Mouse (Mus musculus): Measurements from ENCODE around the gene Gm20695. TPM values are rescaled to one million over a fixed set of nuclear protein-coding genes. Genes with fewer than 3 reads are reported as not detected.

Gene Gm20695
- polyA plus RNA-seq, 1 experiment, result 0.69 TPM

DNA sequence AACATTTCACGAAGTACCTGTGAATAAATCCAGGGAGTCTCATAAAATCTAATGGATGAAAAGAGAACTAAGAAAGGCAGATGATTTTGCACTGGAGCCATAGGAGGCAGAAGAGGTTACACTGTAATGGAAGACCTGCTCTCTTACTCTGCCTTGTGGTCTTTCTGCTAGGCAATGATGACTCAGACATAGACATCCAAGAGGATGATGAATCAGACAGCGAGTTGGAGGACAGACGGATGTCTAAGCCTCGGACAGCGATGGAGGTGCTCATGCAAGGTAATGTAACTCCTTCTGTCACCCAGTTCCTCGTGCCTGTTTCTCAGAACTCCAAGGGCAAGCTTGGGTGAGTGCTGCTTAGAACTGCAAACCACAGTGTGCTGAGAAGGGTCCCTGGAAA, 49.1 kb downstream of the Gm20695 start:
- 94% methylated on average over 6 of the region's 6 CpGs for WGBS
- no peak for DNase-seq
- TF ChIP-seq CTCF (IDR thresholded peaks at IDR 0.05; ENCODE audit: borderline replicate concordance, insufficient read depth, low read depth, low read length) (no peak), POLR2A (IDR thresholded peaks at IDR 0.05; ENCODE audit: borderline replicate concordance, insufficient read depth, low read length) (no peak)
- H3K4me1 ChIP-seq (ENCODE audit: control insufficient read depth, insufficient read depth, low read length), result no peaks in the 10 kb centered on the region
- H3K27ac ChIP-seq (ENCODE audit: insufficient read depth, low read length), result no peak overlapping the region
- H3K4me3 ChIP-seq (replicated peaks; ENCODE audit: insufficient read depth, low read depth, low read length), result no peak overlapping the region
- H3K27me3 ChIP-seq (ENCODE audit: control insufficient read depth, insufficient read depth, low read length), result no peaks in the 10 kb centered on the region

DNA sequence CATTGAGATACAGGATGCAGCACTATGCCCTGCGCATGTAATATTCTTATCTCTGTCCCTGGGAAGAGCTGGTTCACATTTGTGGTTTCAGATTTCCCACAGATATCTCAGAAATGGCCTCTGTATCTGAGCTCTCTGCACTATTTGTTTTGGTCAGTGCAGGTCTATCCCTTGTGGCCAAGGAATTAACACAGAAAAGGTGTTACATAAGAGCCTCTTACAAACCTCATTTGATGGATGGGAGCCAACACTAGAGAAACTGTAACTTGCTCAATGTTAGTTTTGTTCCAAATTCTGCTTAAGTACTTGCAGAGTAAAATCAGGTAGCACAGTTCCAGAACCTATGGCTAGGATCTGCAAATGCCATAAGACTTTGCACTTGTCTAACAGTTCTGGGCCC, 49.6 kb downstream of the Gm20695 start:
- no peak overlapping the region for H3K4me3 ChIP-seq (replicated peaks; ENCODE audit: insufficient read depth, low read depth, low read length)
- TF ChIP-seq CTCF (IDR thresholded peaks at IDR 0.05; ENCODE audit: borderline replicate concordance, insufficient read depth, low read depth, low read length), result no peak
- TF ChIP-seq POLR2A (IDR thresholded peaks at IDR 0.05; ENCODE audit: borderline replicate concordance, insufficient read depth, low read length), result no peak
- WGBS, result 95% methylated on average over 1 of the region's 1 CpGs
- H3K27me3 ChIP-seq (ENCODE audit: control insufficient read depth, insufficient read depth, low read length), result no peaks in the 10 kb centered on the region
- no peaks in the 10 kb centered on the region for H3K4me1 ChIP-seq (ENCODE audit: control insufficient read depth, insufficient read depth, low read length)
- H3K27ac ChIP-seq (ENCODE audit: insufficient read depth, low read length), result no peak overlapping the region
- no peak for DNase-seq

DNA sequence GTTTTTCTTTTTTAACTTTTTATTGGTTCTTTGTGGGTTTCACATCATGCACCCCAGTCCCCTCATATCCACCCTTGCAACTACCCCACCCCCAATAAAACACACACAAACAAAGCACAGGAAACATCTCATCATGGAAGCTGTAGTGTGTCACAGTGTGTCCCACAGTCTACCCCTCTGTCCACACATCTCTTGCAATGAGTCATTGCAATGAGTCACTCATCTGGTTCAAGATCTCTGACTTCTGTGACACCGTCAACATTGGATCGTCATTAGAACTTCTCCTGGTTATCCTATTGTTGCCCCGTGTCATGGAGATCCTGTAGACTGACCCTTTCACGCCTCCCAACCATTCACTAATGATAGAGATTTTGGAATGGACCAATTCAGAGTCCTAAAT, 50.3 kb downstream of the Gm20695 start:
- no peak overlapping the region for H3K27ac ChIP-seq (ENCODE audit: insufficient read depth, low read length)
- no peaks in the 10 kb centered on the region for H3K4me1 ChIP-seq (ENCODE audit: control insufficient read depth, insufficient read depth, low read length)
- no peaks in the 10 kb centered on the region for H3K27me3 ChIP-seq (ENCODE audit: control insufficient read depth, insufficient read depth, low read length)
- no peak overlapping the region for H3K4me3 ChIP-seq (replicated peaks; ENCODE audit: insufficient read depth, low read depth, low read length)
- 91% methylated on average over 4 of the region's 4 CpGs for WGBS
- TF ChIP-seq CTCF (IDR thresholded peaks at IDR 0.05; ENCODE audit: borderline replicate concordance, insufficient read depth, low read depth, low read length), result no peak
- TF ChIP-seq POLR2A (IDR thresholded peaks at IDR 0.05; ENCODE audit: borderline replicate concordance, insufficient read depth, low read length), result no peak
- DNase-seq, result no peak

DNA sequence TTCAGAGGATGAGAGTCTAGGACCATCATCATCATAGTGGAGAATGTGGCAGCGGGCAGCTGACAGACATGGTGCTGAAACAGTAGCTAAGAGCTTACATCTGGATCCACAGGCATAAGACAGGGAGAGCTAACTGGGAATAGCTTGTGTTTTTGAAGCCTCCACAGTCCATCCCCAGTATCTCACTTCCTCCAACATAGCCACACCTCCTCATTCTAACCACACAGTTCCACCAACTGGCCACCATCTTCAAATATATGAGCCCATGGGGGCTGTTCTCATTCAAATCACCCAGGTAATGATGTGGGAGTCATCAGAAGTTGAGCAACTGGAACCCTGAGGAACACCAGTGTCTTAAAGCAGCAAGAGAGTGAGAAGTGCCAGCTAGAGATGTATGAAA, 66.7 kb downstream of the Gm20695 start:
- DNase-seq, result no peak
- no peaks in the 10 kb centered on the region for H3K27me3 ChIP-seq (ENCODE audit: control insufficient read depth, insufficient read depth, low read length)
- no peak overlapping the region for H3K4me3 ChIP-seq (replicated peaks; ENCODE audit: insufficient read depth, low read depth, low read length)
- WGBS, result 100% methylated on average over 1 of the region's 1 CpGs
- H3K27ac ChIP-seq (ENCODE audit: insufficient read depth, low read length), result no peak overlapping the region
- TF ChIP-seq POLR2A (IDR thresholded peaks at IDR 0.05; ENCODE audit: borderline replicate concordance, insufficient read depth, low read length) (no peak), CTCF (IDR thresholded peaks at IDR 0.05; ENCODE audit: borderline replicate concordance, insufficient read depth, low read depth, low read length) (no peak)
- peaks cover 1% of the 10 kb centered on the region; the same call in 1 of the 2 replicates for H3K4me1 ChIP-seq (ENCODE audit: control insufficient read depth, insufficient read depth, low read length)

DNA sequence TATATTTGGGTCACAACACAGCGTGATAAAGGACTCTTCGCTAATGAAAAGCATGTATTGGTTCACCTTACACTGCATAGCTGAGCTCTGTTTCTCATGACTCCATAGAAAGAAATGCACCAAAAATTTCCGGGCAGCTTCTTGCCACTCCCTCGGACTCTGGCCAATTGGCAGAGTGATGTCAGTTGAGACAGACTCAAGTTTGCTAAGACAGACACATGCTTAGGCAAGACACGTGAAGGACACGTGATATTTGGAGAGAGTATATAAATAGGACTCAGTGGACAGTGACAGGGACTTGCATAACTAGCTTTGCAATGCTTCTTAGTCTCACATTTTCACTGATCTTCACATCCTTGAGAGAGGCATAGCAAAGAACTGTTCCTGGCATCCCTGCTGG, 71.9 kb downstream of the Gm20695 start:
- TF ChIP-seq CTCF (IDR thresholded peaks at IDR 0.05; ENCODE audit: borderline replicate concordance, insufficient read depth, low read depth, low read length), result no peak
- TF ChIP-seq POLR2A (IDR thresholded peaks at IDR 0.05; ENCODE audit: borderline replicate concordance, insufficient read depth, low read length), result no peak
- peak; percentile 64 to 76 for DNase-seq
- Histone ChIP-seq H3K4me1 (ENCODE audit: control insufficient read depth, insufficient read depth, low read length) (peaks cover 11% of the 10 kb centered on the region; the same call in 1 of the 2 replicates), H3K4me3 (replicated peaks; ENCODE audit: insufficient read depth, low read depth, low read length) (no peak overlapping the region), H3K27ac (ENCODE audit: insufficient read depth, low read length) (0 out of 2 replicates have a peak overlapping the region, but pooled peaks have one; percentile 19), H3K27me3 (ENCODE audit: control insufficient read depth, insufficient read depth, low read length) (no peaks in the 10 kb centered on the region)
- WGBS, result 27% methylated on average over 6 of the region's 6 CpGs

DNA sequence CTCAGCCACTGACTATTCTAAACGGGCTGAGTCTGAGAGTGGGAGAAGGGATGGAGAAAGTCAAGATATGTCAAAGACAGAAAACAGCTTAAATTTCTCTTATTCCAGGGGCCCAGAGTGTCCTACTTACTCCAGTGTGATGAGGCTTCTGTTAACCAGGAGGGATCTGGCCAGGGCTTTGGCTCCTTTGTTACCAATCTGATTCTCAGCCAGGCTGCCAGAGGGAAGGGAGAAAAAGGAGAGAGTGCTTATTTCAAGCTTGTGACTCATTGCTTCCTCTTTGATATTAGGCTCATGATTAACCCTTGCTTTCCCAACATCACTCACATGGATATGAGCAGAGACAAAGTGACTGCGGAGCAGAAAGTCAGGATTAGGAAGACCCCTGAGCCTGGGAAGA, 74.8 kb downstream of the Gm20695 start:
- Histone ChIP-seq H3K4me3 (replicated peaks; ENCODE audit: insufficient read depth, low read depth, low read length) (no peak overlapping the region), H3K4me1 (ENCODE audit: control insufficient read depth, insufficient read depth, low read length) (peaks cover 11% of the 10 kb centered on the region), H3K27me3 (ENCODE audit: control insufficient read depth, insufficient read depth, low read length) (no peaks in the 10 kb centered on the region), H3K27ac (ENCODE audit: insufficient read depth, low read length) (peak overlapping the region; percentile 15; the same call in 1 of the 2 replicates)
- WGBS, result 47% methylated on average over 2 of the region's 2 CpGs
- no peak for TF ChIP-seq POLR2A (IDR thresholded peaks at IDR 0.05; ENCODE audit: borderline replicate concordance, insufficient read depth, low read length)
- no peak for TF ChIP-seq CTCF (IDR thresholded peaks at IDR 0.05; ENCODE audit: borderline replicate concordance, insufficient read depth, low read depth, low read length)
- DNase-seq, result peak; percentile 60 to 84

DNA sequence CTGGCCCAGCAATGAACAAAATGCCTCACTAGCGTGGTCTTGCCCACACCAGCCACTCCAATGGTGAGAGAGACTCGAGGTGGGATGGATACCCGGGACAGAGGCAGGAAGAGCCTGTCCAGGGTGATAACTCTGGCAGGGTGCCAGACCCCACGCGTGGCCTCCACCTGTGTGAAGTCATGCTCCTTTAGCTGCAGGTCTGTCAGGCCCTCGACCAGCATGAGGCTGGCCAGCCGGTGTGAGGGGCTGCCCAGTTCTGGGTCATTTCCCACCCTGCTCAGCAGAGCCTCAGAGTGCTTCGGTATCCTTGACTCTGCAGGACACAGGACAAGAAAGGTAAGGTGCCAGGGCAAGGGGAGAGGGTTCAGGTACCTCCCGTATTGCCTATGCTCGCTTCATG, 80.5 kb downstream of the Gm20695 start:
- peaks cover 11% of the 10 kb centered on the region for H3K4me1 ChIP-seq (ENCODE audit: control insufficient read depth, insufficient read depth, low read length)
- WGBS, result 23% methylated on average over 10 of the region's 10 CpGs
- H3K4me3 ChIP-seq (replicated peaks; ENCODE audit: insufficient read depth, low read depth, low read length), result no peak overlapping the region
- DNase-seq, result peak; percentile 44
- no peak overlapping the region for H3K27ac ChIP-seq (ENCODE audit: insufficient read depth, low read length)
- TF ChIP-seq CTCF (IDR thresholded peaks at IDR 0.05; ENCODE audit: borderline replicate concordance, insufficient read depth, low read depth, low read length) (no peak), POLR2A (IDR thresholded peaks at IDR 0.05; ENCODE audit: borderline replicate concordance, insufficient read depth, low read length) (no peak)
- no peaks in the 10 kb centered on the region for H3K27me3 ChIP-seq (ENCODE audit: control insufficient read depth, insufficient read depth, low read length)

DNA sequence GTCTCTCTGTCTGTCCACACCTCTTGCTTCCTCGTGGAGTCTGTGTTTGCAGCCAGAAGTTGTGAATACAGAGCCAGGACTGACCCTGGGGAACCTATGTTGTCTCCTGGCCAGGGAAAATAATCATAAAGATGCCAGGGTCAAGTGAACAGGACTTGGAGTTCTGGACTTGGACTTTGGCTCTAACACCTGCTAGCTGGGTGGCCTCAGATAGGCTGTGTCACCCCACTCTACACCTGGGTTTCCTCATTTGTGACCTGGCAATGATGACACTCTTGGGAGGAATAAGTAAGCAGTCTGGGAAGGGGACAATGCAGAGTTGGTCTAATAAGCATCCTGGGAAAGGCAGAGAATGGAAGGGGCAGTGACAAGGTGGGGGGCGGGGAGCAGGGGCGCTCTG, 81.1 kb downstream of the Gm20695 start:
- TF ChIP-seq CTCF (IDR thresholded peaks at IDR 0.05; ENCODE audit: borderline replicate concordance, insufficient read depth, low read depth, low read length), result no peak
- no peak for TF ChIP-seq POLR2A (IDR thresholded peaks at IDR 0.05; ENCODE audit: borderline replicate concordance, insufficient read depth, low read length)
- H3K27me3 ChIP-seq (ENCODE audit: control insufficient read depth, insufficient read depth, low read length), result no peaks in the 10 kb centered on the region
- H3K27ac ChIP-seq (ENCODE audit: insufficient read depth, low read length), result no peak overlapping the region
- no peak overlapping the region for H3K4me3 ChIP-seq (replicated peaks; ENCODE audit: insufficient read depth, low read depth, low read length)
- no peak for DNase-seq
- peaks cover 11% of the 10 kb centered on the region for H3K4me1 ChIP-seq (ENCODE audit: control insufficient read depth, insufficient read depth, low read length)
- 66% methylated on average over 3 of the region's 3 CpGs for WGBS

Other genes starting within 250 kb of the Gm20695 start
- gene Mefv, start 166.6 kb upstream of the Gm20695 start, polyA plus RNA-seq (2012; rRNA removed), result not detected in 2 replicates
- 18.5 and 19.6 TPM in 2 replicates for gene Zfp263, start 140.6 kb upstream of the Gm20695 start, polyA plus RNA-seq (2012; rRNA removed)
- not detected in 2 replicates for gene Olfr15, start 53.8 kb upstream of the Gm20695 start, polyA plus RNA-seq (2012; rRNA removed)
- 1.8 and 2.2 TPM in 2 replicates for gene Zfp174, start 37.4 kb upstream of the Gm20695 start, polyA plus RNA-seq (2012; rRNA removed)
- 115 and 116 TPM in 2 replicates for gene Naa60, start 12.3 kb upstream of the Gm20695 start, polyA plus RNA-seq (2012; rRNA removed)
- gene Zfp597, start 87 bp upstream of the Gm20695 start, polyA plus RNA-seq (2012; rRNA removed), result 14.1 and 14.3 TPM in 2 replicates
- gene 1700037C18Rik, start 24.0 kb downstream of the Gm20695 start, polyA plus RNA-seq (2012; rRNA removed), result 4.8 and 5.8 TPM in 2 replicates
- gene Cluap1, start 24.2 kb downstream of the Gm20695 start, polyA plus RNA-seq (2012; rRNA removed), result 24.6 and 26.5 TPM in 2 replicates
- 2.2 and 2.7 TPM in 2 replicates for gene Nlrc3, start 92.0 kb downstream of the Gm20695 start, polyA plus RNA-seq (2012; rRNA removed)
- 39.9 and 43.4 TPM in 2 replicates for gene Slx4, start 119.1 kb downstream of the Gm20695 start, polyA plus RNA-seq (2012; rRNA removed)
- gene Dnase1, start 152.3 kb downstream of the Gm20695 start, polyA plus RNA-seq (2012; rRNA removed), result 0.20 TPM in 1 of 2 replicates, not detected in the other
- gene Trap1, start 193.2 kb downstream of the Gm20695 start, polyA plus RNA-seq (2012; rRNA removed), result 94.5 and 104 TPM in 2 replicates

Measured in cerebellum, adult 2 months (tissue).